Mouse (Mus musculus) stomach, postnatal 0 days (tissue): ENCODE measurements around the gene Prim2. TPM values are rescaled to one million over a fixed set of nuclear protein-coding genes. Genes with fewer than 3 reads are reported as not detected.

Source experiments
- ATAC-seq: fragments of 200-750 bp; cut with Nextera tagmentation; 2 replicates; pipeline ENCODE4 v1.8.0; 2017; ENCODE audit not compliant: low FRiP score, low TSS enrichment
- DNase-seq: peaks from one replicate; pipeline ENCODE4 v3.0.0-alpha.2; 2016; ENCODE audit warnings: low spot score
- H3K27ac ChIP-seq: fragments of 300-500 bp; sonication (generic); replicated peaks from 2 replicates; pipeline ENCODE4 v1.5.1; 2014; ENCODE audit warnings: mild to moderate bottlenecking, control low read depth
- H3K27me3 ChIP-seq: fragments of 300-500 bp; sonication (generic); 2 replicates; pipeline ENCODE4 v1.6.1; 2014; ENCODE audit warnings: low read length; ENCODE audit not compliant: control insufficient read depth, insufficient read depth
- H3K36me3 ChIP-seq: fragments of 300-500 bp; sonication (generic); 2 replicates; pipeline ENCODE4 v1.6.1; 2014; ENCODE audit warnings: low read length, mixed read lengths; ENCODE audit not compliant: control insufficient read depth, insufficient read depth
- H3K4me1 ChIP-seq: fragments of 300-500 bp; sonication (generic); replicated peaks from 2 replicates; pipeline ENCODE4 v1.6.1; 2014; ENCODE audit warnings: antibody characterized with exemption; ENCODE audit not compliant: control insufficient read depth, insufficient read depth
- H3K4me2 ChIP-seq: fragments of 300-500 bp; sonication (generic); replicated peaks from 2 replicates; pipeline ENCODE4 v1.6.1; 2014; ENCODE audit warnings: low read depth, mild to moderate bottlenecking, control low read depth, moderate library complexity
- H3K4me3 ChIP-seq: fragments of 300-500 bp; sonication (generic); 2 replicates; pipeline ENCODE4 v1.5.1; 2014; ENCODE audit warnings: low read depth, low read length, control low read depth
- H3K9ac ChIP-seq: fragments of 300-500 bp; sonication (generic); 2 replicates; pipeline ENCODE4 v1.6.1; 2014; ENCODE audit warnings: mild to moderate bottlenecking, low read length, control low read depth, mixed read lengths
- H3K9me3 ChIP-seq: fragments of 300-500 bp; sonication (generic); 2 replicates; pipeline ENCODE4 v1.6.1; 2016; ENCODE audit warnings: low read length; ENCODE audit not compliant: control insufficient read depth
- CTCF ChIP-seq: IDR thresholded peaks from 2 replicates; pipeline ENCODE4 v1.5.1; 2016; ENCODE audit warnings: antibody characterized with exemption, low read depth, mild to moderate bottlenecking, moderate library complexity
- EP300 ChIP-seq: optimal IDR thresholded peaks from 2 replicates; pipeline ENCODE3; 2016; ENCODE audit warnings: antibody characterized with exemption
- WGBS: fragments of 180-500 bp; shearing (Covaris S2); extraction: QIAGEN DNeasy Blood & Tissue Kit; methylation state at CpG from one replicate; pipeline ENCODE4 v1.1.7; 2014; 5-methylcytosine and 5-hydroxymethylcytosine counted together
- polyA plus RNA-seq: library from polyadenylated mRNA; unstranded; fragments of >200 nt; fragmentation: Nextera tagmentation; extraction: Ambion mirVana; gene quantifications from 2 replicates; pipeline ENCODE4 v1.2.1, GENCODE M21; 2015

The Prim2 gene
- polyA plus RNA-seq, 1 experiment from 2014 or later, result 13.1 TPM

GRCm38 (mm10) chr1:33696016-33696415, 26.4 kb upstream of the Prim2 start:
- H3K27me3 ChIP-seq, result no peaks in the 10 kb centered on the region
- no peaks in the 10 kb centered on the region for H3K9me3 ChIP-seq
- no peak overlapping the region for H3K4me2 ChIP-seq
- 89% methylated on average over 2 of the region's 2 CpGs for WGBS
- H3K4me3 ChIP-seq, result no peak overlapping the region
- H3K36me3 ChIP-seq, result no peaks in the 10 kb centered on the region
- H3K9ac ChIP-seq, result no peak overlapping the region
- no peak overlapping the region for H3K27ac ChIP-seq
- no peaks in the 10 kb centered on the region for H3K4me1 ChIP-seq
- DNase-seq, result no peak
- no peak for TF ChIP-seq EP300
- TF ChIP-seq CTCF, result no peak
- ATAC-seq, result no peak

- DNase-seq (no peak), ATAC-seq (no peak)
- Histone ChIP-seq H3K27me3 (no peaks in the 10 kb centered on the region), H3K27ac (no peak overlapping the region), H3K4me2 (no peak overlapping the region), H3K4me3 (no peak overlapping the region), H3K36me3 (no peaks in the 10 kb centered on the region), H3K4me1 (no peaks in the 10 kb centered on the region), H3K9ac (no peak overlapping the region), H3K9me3 (no peaks in the 10 kb centered on the region)
- TF ChIP-seq EP300 (no peak), CTCF (no peak)
- 71% methylated on average over 3 of the region's 3 CpGs for WGBS
Observed at GRCm38 (mm10) chr1:33693893-33694292, 24.3 kb upstream of the Prim2 start.

- H3K27me3 ChIP-seq, result no peaks in the 10 kb centered on the region
- no peak for ATAC-seq
- no peaks in the 10 kb centered on the region for H3K4me1 ChIP-seq
- H3K9me3 ChIP-seq, result no peaks in the 10 kb centered on the region
- H3K9ac ChIP-seq, result no peak overlapping the region
- no peak for DNase-seq
- no peak overlapping the region for H3K27ac ChIP-seq
- H3K36me3 ChIP-seq, result no peaks in the 10 kb centered on the region
- TF ChIP-seq CTCF (no peak), EP300 (no peak)
- WGBS, result 35% methylated on average over 4 of the region's 4 CpGs
- H3K4me3 ChIP-seq, result no peak overlapping the region
- H3K4me2 ChIP-seq, result no peak overlapping the region
Observed at GRCm38 (mm10) chr1:33690087-33690448, 20.5 kb upstream of the Prim2 start.

GRCm38 (mm10) chr1:33689446-33690086, 20.0 kb upstream of the Prim2 start:
- H3K4me2 ChIP-seq, result no peak overlapping the region
- no peaks in the 10 kb centered on the region for H3K4me1 ChIP-seq
- no peak for DNase-seq
- TF ChIP-seq CTCF (no peak), EP300 (no peak)
- 44% methylated on average over 8 of the region's 8 CpGs for WGBS
- H3K36me3 ChIP-seq, result no peaks in the 10 kb centered on the region
- H3K27me3 ChIP-seq, result no peaks in the 10 kb centered on the region
- no peak overlapping the region for H3K4me3 ChIP-seq
- H3K9ac ChIP-seq, result no peak overlapping the region
- ATAC-seq, result no peak
- no peaks in the 10 kb centered on the region for H3K9me3 ChIP-seq
- H3K27ac ChIP-seq, result no peak overlapping the region

GRCm38 (mm10) chr1:33688810-33689209, 19.2 kb upstream of the Prim2 start:
- no peak overlapping the region for H3K4me2 ChIP-seq
- H3K27ac ChIP-seq, result no peak overlapping the region
- H3K9ac ChIP-seq, result no peak overlapping the region
- no peaks in the 10 kb centered on the region for H3K4me1 ChIP-seq
- H3K36me3 ChIP-seq, result no peaks in the 10 kb centered on the region
- no peak for DNase-seq
- H3K9me3 ChIP-seq, result no peaks in the 10 kb centered on the region
- 58% methylated on average over 2 of the region's 2 CpGs for WGBS
- TF ChIP-seq CTCF, result no peak
- no peak for TF ChIP-seq EP300
- no peak for ATAC-seq
- H3K27me3 ChIP-seq, result no peaks in the 10 kb centered on the region
- no peak overlapping the region for H3K4me3 ChIP-seq

GRCm38 (mm10) chr1:33684459-33684858, 14.9 kb upstream of the Prim2 start:
- H3K9me3 ChIP-seq, result no peaks in the 10 kb centered on the region
- no peak overlapping the region for H3K9ac ChIP-seq
- H3K27ac ChIP-seq, result no peak overlapping the region
- DNase-seq, result no peak
- no peak overlapping the region for H3K4me3 ChIP-seq
- no peaks in the 10 kb centered on the region for H3K36me3 ChIP-seq
- 70% methylated on average over 8 of the region's 8 CpGs for WGBS
- ATAC-seq, result no peak
- no peaks in the 10 kb centered on the region for H3K4me1 ChIP-seq
- TF ChIP-seq EP300 (no peak), CTCF (peak; percentile 72)
- no peak overlapping the region for H3K4me2 ChIP-seq
- H3K27me3 ChIP-seq, result no peaks in the 10 kb centered on the region
